In the genomic region with DNA sequence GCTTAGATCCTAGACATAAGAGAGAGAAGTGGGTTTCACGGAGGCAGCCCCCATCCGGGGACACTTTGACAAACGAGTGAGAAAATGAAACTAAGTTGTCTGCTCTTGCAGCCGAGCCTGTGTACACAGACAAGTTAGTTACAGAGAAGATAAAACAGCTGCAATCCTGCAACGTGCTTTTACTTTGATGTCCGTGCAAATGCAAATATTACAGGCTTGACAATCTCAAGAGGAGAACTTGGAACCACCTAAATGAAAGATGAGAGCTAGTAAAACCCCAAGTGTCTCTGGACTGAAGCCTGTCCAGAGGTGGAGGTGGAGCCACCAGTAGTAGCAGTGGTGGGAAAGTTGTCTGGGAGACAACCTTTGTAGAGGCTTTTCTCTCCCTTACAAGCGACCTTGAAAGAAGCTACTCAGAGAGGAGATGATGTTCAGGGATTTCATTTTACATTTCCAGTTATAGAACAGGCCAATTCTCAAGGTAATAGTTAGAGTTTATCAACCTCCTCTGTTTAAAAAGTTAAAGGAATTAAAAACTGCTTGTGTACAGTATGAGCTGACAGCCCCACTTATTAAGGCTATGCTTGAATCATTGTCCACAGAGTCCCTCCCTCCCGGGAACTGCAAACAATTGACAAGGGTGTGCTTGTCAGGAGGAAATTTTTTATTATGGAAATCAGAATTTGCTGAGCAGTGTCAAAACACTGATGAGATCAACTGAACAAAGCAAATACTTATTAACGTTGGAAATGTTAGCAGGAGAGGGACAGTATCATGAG, we compare ENCODE assay signal across 9 mouse cellular contexts.
DNase-seq lines count a peak whose midpoint lies in the region; ATAC-seq lines count a peak whose summit lies in the region.
"Had no signal": no experiment of that assay in that cellular context is flagged by ENCODE, and none has a peak within 500 bp of the region (broad histone marks: within the 10 kb centered on the region; RNA-seq: fewer than 3 reads in every experiment).

No protein-coding gene starts in this region.

- H3K9ac ChIP-seq in kidney, embryonic 14.5 days (ENCODE audit: low read depth, low read length), result no peak overlapping the region
- peak overlapping the region; percentile 56 for H3K9ac ChIP-seq in liver, embryonic 11.5 days (ENCODE audit: low read depth, low read length)
- H3K9ac ChIP-seq: neural tube, embryonic 13.5 days had no signal

- DNase-seq in kidney, postnatal 25 days, result no peak
- DNase-seq in liver, embryonic 11.5 days (ENCODE audit: low spot score), result no peak
- DNase-seq in thymus, adult 18-20 months, result peak; percentile 19 to 53
- DNase-seq in embryo, embryonic 10 days (ENCODE audit: low spot score), result no peak
- no peak for DNase-seq in frontal cortex, postnatal 14 days (ENCODE audit: low spot score in 2 of 2)
- no peak for DNase-seq in cerebellum, postnatal 25 days

- no peak overlapping the region for H3K27ac ChIP-seq in kidney, embryonic 14.5 days (ENCODE audit: low read depth, low read length)
- no peak overlapping the region for H3K27ac ChIP-seq in brown adipose tissue, adult 24 weeks (replicated peaks; ENCODE audit: low read depth, low read length)
- H3K27ac ChIP-seq in liver, embryonic 11.5 days (ENCODE audit: low read depth, low read length), result peak overlapping the region; percentile 81
- H3K27ac ChIP-seq: neural tube, embryonic 13.5 days had no signal

- no peak for ATAC-seq in kidney, embryonic 14.5 days (ENCODE audit: low FRiP score, low TSS enrichment)
- ATAC-seq in liver, embryonic 11.5 days (replicated peaks; ENCODE audit: low FRiP score), result peak; percentile 70

- no peaks in the 10 kb centered on the region for H3K36me3 ChIP-seq in kidney, embryonic 14.5 days (ENCODE audit: control insufficient read depth, insufficient read depth, low read length)
- H3K36me3 ChIP-seq in liver, embryonic 11.5 days (ENCODE audit: control insufficient read depth, insufficient read depth, low read length), result no peaks in the 10 kb centered on the region
- H3K36me3 ChIP-seq: neural tube, embryonic 13.5 days had no signal

- H3K4me1 ChIP-seq in kidney, embryonic 14.5 days (ENCODE audit: control insufficient read depth, insufficient read depth, low read length), result no peaks in the 10 kb centered on the region
- no peaks in the 10 kb centered on the region for H3K4me1 ChIP-seq in brown adipose tissue, adult 24 weeks (ENCODE audit: control insufficient read depth, insufficient read depth, insufficient read length, low read length)
- H3K4me1 ChIP-seq in liver, embryonic 11.5 days (replicated peaks; ENCODE audit: control insufficient read depth, insufficient read depth, low read length), result peaks cover 16% of the 10 kb centered on the region; the same call in 1 of the 2 replicates
- H3K4me1 ChIP-seq: neural tube, embryonic 13.5 days had no signal

- no peaks in the 10 kb centered on the region for H3K9me3 ChIP-seq in kidney, embryonic 14.5 days (ENCODE audit: control insufficient read depth, low read length)
- no peaks in the 10 kb centered on the region for H3K9me3 ChIP-seq in liver, embryonic 11.5 days (ENCODE audit: control insufficient read depth, low read length)
- H3K9me3 ChIP-seq: neural tube, embryonic 13.5 days had no signal

- 43% methylated on average over 9 of the region's 9 CpGs for WGBS in kidney, embryonic 14.5 days
- 44% methylated on average over 9 of the region's 9 CpGs for WGBS in liver, embryonic 11.5 days

- H3K4me2 ChIP-seq in kidney, embryonic 14.5 days (replicated peaks; ENCODE audit: low read depth, low read length), result peak overlapping the region; percentile 29
- H3K4me2 ChIP-seq in liver, embryonic 11.5 days, result peak overlapping the region; percentile 64
- H3K4me2 ChIP-seq: neural tube, embryonic 13.5 days had no signal

- peak overlapping the region; percentile 3; the same call in 1 of the 2 replicates for H3K4me3 ChIP-seq in kidney, embryonic 14.5 days (ENCODE audit: low read length)
- H3K4me3 ChIP-seq in brown adipose tissue, adult 24 weeks (ENCODE audit: insufficient read depth, low read depth, low read length), result peak overlapping the region; percentile 33
- H3K4me3 ChIP-seq in liver, embryonic 11.5 days (ENCODE audit: low read depth, low read length), result peak overlapping the region; percentile 10
- H3K4me3 ChIP-seq: neural tube, embryonic 13.5 days had no signal

- no peaks in the 10 kb centered on the region for H3K27me3 ChIP-seq in kidney, embryonic 14.5 days (ENCODE audit: control insufficient read depth, insufficient read depth, low read length)
- H3K27me3 ChIP-seq in liver, embryonic 11.5 days (replicated peaks; ENCODE audit: control insufficient read depth, insufficient read depth, low read length), result no peaks in the 10 kb centered on the region
- H3K27me3 ChIP-seq: neural tube, embryonic 13.5 days had no signal

Comparison
In these comparisons a context has a peak if more than half of its experiments do, and no peak if none do; other contexts are left out.
1. DNase-seq: peak in thymus, adult 18-20 months (2 of 2); none in kidney, postnatal 25 days (0 of 2), liver, embryonic 11.5 days (single experiment), embryo, embryonic 10 days (single experiment), frontal cortex, postnatal 14 days (0 of 2) and cerebellum, postnatal 25 days (0 of 2).
2. Peak in every context shown above with its lines, with median percentiles within 50 percentile points of each other: H3K4me3 ChIP-seq.